Mouse (Mus musculus): ENCODE data around the gene Prkar1b.

- no peak for TF ChIP-seq POLR2A (IDR thresholded peaks at IDR 0.05; ENCODE audit: control insufficient read depth, extremely low read depth, insufficient read depth, low read length, poor library complexity)
- no peak for TF ChIP-seq CTCF (IDR thresholded peaks at IDR 0.05; ENCODE audit: borderline replicate concordance, control insufficient read depth, extremely low read depth, insufficient read depth, low read length, poor library complexity)
Measured at GRCm38 (mm10) chr5:139183131-139183530, 33.3 kb upstream of the Prkar1b start.

All from thymus, adult 2 months (tissue).